Mouse (Mus musculus): ENCODE results near the gene Fam53b.

Fam53b gene

DNA sequence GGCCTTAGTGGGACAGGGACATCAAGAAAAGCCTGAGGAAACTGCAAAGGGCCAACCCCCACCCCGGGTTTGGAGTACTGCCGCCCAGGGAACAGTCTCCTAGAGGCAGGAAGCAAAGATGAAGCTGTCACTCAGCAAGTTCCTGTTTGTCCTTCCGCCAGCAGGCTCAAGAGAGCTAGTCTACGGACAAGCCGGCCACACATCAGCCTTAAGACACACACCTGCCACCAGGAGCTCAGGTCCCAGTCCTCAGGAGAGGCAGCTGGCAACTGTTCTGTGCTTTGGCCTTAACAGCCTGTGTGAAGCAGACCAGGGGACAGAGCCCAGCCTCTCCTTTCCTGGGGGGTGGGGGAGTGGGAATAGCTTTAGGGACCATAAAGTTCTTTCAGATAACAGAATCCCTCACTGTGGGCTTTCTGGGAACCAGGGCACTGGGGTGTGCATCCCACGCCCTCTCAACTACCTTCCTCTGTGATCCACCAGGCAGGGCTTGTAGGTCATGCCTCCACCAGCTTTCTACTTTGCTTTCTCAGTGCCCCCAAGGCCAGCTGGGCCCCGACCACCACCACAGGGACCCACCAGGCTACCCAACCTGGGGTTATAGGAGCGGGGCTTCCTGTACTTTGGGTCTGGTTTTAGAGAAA is 100.1 kb downstream of the Fam53b start:
- no peak for DNase-seq (ENCODE audit: low read depth, low spot score)

DNA sequence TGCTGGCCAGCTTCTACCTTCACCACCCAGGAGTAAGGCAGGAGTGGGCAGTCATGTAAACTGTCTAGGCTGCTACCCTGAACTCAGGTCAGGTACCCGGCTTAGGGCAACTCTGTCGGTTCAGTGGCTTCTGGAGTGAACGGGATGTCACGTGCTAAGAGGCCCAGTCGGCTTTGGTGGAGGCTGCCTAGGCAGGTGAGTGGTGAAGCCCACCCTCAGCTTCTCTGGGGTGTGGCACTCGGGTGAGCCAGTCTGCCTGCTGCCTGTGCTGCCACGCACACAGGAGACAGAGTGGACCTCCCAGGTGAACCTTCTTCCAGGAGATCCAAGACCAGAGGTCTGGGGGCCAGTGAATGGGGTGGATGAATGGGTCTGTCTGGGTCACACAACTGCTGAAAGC is 100.7 kb downstream of the Fam53b start:
- no peak for DNase-seq (ENCODE audit: low read depth, low spot score)

DNA sequence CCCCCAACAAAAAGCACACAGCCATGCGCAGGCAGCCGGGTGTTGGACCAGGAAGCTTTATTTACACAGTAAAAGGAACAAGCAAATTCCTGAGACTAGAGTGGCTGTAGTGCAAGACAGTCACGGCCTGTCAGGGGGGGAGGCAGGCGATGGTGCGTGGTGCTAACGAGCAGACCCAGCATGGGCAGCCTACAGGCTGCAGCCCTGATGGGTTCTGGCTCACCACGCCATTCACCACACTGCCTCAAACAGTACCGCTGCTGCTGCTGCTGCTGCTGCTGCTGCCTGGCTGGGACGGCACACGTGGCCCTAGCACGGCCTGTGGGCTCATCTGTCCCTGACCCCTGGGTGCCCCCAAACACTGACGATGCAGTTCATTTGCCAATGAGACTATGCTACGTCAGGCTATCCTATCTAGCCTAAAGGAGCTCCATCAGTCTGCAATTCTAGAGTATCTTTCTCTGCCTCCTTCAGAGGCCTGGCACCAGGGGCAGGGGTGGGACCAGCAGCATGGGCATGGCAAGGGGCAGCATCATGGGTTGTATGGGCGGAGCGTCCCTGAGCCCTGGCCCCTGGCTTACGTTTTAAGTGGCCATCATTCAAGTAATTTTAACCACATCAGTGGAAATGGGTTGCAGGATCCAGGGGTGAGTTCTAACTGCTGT is 101.5 kb downstream of the Fam53b start:
- no peak for DNase-seq (ENCODE audit: low read depth, low spot score)

DNA sequence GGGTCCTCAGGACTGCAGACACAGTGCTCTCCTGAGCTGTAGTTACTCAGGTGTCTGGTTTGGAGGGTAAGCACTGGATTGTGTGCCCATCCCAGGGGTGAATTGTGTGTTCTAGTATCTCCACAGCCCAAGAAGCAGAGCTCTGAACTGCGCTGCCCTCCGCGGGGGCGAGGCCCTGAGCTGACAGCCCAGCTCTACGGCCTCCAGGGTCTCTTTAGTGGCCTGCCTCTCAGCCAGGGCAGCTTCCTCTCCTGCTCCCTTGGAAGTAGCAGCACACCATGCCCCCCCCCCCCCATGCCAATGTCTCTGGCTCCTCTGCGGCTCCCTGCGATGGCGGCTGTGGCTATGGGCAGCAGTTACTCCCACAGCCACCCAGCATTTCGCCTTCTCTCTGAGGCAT is 102.1 kb downstream of the Fam53b start:
- DNase-seq (ENCODE audit: low read depth, low spot score) = no peak

DNA sequence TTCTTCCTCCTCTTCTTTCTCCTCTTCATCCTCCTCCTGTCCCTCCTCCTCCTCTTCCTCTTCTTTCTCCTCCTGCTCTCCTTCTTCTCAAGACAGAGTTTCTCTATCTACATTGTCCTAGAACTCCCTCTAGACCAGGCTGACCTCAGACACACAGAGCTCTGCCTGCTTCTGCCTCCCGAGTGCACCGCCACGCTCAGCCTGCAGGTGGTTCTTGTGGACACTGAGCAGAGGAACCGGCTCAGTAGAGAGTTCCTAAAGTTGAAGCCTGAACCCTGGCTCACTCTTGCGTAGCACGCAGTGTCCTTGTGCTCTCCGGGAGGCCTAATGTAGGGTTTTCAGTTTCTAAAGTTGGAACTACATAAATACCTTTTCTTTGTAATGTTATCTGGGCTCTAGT is 108.6 kb downstream of the Fam53b start:
- DNase-seq (ENCODE audit: low read depth, low spot score) = peak; percentile 49

DNA sequence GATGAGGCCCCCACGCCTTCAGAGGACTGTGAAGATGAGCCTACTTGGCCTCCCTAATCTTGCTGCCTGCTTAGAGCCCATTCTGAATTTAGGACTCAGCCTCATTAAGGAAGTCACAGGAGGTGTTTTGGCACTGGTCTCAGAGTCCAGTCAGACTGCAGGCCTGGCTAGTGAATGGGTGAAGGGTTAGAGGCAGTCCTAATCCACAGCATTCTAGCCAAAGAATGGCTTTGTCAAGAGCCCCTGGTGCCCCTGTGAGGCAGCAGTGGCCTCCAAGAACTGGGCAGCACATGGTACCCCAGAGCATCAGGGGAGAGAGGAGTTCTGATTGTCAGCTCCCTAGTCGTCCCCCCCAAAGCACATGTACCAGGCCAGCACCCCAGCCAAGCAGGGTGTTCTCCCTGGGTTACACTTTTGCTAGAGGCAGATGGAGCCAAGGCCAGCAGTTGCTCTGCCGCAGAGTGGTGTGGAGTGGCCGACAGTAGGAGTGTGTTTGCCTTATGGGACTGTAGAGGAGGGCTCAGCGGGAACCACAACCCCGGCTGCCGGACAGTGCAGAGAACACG is 109.3 kb downstream of the Fam53b start:
- no peak for DNase-seq (ENCODE audit: low read depth, low spot score)

DNA sequence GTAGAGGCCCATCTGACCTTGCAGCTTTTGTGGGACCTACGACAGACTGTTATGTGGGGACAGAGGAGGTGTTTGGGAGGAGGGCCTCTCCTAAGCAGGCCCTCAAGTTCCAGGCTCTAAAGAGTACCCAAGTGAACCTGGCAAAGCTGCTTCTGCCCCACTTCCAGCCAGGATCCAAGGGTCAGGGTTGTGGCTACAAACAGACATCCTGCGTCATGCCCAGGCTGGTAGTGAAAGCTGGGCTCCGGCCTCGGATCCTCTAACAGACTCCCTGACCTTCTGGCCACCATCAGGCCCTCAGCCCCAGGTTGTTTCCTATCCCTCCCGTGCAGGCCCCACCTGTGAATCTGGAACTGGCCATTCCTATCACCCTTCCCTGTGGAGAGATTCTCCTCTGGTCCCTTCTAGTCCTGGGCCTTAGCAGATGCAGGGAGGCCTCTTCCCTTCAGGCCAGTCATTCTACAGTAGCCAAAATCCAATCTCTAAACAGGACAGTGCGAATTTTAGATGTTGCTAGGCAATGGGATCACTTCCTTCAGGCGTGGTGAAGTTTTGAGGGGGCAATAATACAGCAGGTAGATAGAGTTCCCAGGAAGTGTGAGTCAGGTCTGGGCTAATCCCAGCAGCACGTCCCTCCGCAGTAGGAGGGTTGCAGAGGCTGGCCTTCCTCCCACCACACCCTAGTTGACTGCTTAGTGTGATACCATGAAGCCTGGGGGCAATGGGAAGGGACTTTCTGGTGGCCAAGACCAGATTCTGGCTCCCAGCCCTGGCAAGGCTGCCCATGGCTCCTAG is 110.0 kb downstream of the Fam53b start:
- no peak for DNase-seq (ENCODE audit: low read depth, low spot score)

DNA sequence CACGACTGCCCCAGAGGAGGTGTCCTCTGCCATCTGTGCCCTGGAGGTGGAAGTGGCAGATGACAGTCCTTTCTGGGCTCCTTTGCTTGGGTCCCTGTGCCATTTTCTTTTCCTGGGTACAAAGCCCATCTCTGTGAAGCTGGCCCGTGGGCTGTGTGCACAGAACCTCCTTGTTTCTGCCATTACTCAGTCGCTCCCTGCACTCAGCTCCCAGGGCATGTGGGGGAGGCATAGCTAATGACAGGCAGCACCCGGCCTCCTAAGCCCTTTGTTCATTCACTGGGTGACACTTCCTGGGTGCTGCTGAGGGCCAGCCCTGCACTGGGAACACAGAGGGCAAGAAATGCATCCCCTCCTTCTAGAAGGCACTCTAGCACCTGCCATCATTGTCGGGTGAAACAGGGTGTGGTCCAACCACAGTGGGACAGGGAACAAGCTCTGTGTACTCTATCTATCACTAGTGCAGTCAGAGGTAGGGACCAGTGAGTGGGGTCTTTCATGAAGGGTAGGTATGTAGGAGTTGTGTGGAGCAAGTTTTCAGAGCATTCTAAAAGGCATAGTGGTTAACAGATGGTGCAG is 111.1 kb downstream of the Fam53b start:
- DNase-seq (ENCODE audit: low read depth, low spot score) = no peak

DNA sequence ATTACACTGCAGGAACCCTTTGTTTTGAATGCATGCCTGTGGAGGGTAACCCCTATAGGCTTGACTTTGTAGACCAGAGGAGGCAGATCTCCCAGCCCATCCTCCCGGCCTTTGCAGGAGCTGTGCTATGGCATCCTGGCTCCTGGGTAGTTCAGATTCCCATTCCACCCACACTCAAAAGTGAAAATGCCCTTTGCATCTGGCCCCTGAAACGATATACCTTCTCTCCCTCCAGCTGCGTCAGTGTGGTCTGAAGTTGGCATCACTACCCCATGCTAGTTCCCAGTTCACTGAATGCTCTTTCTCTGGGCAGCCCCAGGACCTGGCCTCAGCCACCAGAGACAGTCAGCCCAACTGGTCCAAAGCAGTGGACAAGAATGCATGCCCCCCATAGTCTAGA is 111.7 kb downstream of the Fam53b start:
- no peak for DNase-seq (ENCODE audit: low read depth, low spot score)

DNA sequence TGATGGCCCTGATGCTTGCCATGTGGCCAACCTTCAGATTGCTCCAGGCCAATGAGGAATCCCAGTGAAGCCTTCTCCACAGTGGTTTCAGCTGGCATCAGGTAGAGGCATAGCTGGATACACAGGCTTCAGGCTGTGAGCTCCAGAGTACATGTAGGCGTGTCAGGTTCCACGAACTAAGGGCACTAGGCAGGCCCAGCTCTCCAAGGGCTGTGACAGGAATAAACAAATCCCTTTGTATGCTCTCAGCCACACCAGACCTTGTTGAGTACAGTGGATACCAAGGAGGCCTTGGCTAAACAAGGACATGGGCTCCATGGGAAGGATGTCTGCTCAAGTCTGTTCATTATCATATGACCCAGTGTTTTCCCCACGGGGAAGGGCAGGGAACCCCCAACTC is 112.3 kb downstream of the Fam53b start:
- DNase-seq (ENCODE audit: low read depth, low spot score) = no peak

DNA sequence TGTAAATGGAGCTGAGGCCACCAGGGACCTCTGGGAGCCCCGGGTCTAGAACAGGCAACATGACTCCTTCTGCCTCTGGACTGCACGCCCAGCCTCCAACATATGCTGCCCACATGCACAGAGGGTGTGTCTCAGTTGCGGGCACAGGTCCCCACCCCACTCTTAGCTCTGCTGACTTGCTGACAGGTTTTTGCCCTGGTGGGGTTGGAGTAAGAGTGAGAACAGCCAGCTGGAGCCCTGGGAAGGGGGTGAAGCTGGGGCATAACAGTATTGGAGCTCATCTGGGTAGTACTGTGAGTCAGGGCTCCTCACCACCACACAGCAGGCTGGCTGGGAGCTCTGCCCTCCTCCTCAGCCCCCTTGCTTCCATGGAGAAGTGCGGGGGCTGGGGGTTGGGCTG is 113.6 kb downstream of the Fam53b start:
- DNase-seq (ENCODE audit: low read depth, low spot score) = no peak

DNA sequence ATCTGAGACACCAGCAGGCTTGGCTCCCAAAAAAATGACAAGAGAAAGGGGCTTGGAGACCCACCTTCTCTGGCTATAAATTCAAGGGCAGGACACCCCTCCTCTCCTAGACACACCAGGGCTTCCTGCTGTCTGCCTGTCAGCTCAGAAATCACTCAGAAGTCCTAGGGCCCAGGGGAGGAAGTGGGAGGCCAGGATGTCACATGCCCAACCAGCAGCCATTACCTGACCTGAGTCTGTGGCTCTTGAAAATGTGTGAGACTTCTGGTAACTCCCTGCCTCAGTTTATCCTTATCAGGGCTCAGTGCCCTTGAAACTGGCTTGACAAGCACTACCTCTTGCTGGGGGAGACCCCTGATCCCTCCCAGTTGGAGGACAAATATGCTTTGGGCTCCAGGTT is 114.0 kb downstream of the Fam53b start:
- DNase-seq (ENCODE audit: low read depth, low spot score) = no peak

DNA sequence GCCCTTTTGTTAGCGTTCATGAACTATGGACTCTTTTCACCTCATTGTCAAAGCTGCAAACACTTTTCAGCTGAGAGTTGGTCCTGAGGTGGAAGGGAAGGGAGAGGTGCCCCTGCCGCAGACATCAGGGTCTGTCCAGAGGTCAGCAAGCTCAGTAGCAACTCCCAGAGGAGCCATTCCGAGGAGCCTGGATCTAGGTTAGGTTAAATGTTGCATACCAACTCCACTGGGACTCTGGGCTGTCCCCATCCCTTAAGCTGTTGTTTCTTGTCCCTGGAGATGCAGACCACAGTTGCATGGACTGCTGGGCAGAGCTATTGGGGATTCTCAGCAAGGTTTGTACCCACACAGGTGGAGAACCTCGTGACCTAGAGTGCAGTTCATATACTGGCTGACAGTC is 114.5 kb downstream of the Fam53b start:
- no peak for DNase-seq (ENCODE audit: low read depth, low spot score)

DNA sequence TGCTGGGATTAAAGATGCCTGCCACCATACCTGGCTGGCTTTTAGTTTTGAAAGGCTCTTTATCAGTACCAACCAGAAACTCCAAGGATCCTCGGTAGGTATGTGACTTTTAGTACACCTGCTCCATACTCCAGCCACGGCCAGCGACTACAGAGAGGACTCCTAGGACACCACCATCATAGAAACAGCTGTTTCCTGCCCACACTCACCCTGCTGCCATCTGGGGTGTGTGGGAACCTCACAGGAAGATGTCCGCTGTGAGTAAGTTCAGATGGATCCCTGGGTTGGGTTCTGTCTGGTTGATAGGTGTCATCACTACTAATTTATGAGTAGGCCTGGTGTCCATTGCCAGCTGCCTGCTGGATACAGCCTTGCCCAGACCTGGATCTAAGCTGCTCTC is 114.9 kb downstream of the Fam53b start:
- DNase-seq (ENCODE audit: low read depth, low spot score) = no peak

DNA sequence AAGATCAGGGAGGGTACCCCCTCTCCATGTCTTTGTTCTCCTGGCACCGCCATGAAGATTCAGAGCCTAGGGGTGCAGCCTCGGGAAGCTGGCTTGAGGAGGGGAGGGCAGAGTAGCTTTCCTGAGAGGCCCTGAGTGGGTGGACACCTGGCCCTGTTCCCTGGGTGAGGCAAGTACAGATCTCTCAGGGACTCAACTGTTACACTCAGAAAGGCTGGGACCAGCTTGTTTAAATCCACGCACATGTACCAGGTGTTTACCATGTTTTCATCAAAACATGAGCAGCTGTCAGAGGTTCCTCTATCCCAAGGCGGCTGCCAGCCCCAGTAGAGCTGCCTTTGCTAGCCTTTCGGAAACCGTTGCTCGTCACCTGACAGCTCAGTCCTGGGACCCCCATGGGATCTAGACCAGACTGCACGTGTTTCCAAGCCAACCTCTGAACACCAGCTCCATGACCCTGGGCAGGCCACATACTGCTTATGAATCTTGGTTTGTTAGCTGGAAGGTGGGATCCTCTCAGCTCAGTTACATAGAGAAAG is 116.4 kb downstream of the Fam53b start:
- no peak for DNase-seq (ENCODE audit: low read depth, low spot score)

DNA sequence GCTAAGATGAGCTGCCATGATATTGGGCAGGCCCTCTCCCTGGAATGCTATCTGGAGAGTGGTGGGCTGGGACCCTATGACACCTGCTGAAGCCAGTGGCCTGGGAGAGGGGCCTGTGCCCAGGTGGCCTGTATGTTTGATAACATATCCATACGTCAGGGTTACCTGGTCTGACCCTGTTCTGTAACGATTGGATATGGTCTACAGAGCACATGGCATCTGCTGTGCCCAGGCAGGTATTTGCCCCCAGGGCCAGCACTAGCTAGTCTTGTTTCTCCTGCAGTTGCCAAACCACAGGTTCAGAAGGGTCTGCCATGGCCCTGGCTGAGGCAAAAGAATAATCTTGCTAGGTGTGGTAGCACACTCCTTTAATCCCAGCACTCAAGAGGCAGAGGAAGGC is 120.1 kb downstream of the Fam53b start:
- no peak for DNase-seq (ENCODE audit: low read depth, low spot score)

DNA sequence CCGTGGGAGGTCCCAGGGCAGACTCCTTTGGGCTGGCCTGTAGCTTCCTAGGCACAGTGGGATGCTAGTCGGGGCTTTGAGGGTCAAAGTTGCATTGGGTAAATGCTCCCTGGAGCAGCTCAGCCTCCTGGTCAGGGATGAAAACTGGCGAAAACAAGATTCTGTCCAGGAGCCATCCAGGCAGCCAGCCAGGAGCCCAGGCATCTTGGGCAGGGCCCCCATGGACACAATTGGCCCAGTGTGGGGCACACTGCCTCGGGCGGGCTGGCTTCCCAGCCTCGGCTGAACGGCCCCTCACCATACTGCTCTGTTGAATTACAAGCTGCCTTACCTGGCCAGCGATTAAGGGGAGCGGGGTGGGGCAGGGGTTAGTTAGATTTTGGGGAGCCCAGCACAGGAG is 121.0 kb downstream of the Fam53b start:
- DNase-seq (ENCODE audit: low read depth, low spot score) = no peak

DNA sequence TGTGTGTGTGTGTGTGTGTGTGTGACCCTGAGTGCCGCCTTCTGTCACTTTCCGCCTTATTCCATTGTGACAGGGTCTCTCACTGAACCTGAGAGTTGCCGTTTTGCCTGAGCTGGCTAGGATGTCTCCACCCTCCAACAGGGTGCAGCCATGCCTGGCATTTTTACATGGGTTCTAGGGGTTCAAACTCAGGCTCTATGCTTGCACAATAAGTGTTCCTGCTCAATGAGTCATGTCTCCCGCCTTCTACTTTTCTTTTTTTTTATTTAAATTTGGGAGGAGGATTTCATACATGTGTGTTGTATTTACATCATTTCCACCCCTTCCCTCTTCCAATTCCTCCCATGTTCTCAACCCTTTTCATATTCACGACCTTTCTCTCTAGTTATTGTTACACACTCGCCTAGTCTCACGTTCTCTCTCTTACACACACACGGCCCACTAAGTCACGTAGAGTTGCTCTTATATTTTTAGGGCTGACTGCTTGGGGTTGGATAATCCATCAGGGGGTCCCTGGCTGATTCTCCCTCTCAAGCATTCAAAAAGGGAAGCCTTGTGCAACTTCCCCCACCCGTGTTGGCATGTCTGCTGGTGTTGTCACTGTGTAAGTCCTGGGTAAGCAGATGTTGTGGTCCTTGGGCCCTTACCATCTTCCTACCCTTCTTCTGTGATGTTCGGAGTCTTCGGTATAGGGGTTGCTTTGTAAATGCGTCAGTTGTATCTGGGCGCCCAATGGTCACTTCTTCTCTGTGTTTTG is 122.8 kb downstream of the Fam53b start:
- no peak for DNase-seq (ENCODE audit: low read depth, low spot score)

DNA sequence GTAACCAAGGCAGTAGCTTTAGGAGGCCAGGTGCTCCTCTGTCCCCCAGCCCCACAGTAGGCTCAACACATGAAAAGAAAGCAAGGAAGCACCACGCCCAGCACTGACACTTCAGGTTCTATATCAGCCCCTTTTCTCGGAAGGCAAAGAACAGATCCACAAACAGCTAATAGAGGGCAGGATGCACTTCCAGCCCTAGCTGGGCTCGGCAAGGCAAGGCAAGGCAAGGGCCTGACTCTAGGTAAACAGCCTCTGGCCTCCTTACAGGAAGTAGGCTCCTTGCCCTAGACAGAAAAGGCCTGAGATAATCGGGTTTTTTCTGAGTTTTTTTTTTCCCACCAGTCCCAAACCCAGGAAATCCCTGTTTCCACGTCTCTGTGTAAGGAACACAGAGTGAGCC is 124.0 kb downstream of the Fam53b start:
- DNase-seq (ENCODE audit: low read depth, low spot score) = no peak

DNA sequence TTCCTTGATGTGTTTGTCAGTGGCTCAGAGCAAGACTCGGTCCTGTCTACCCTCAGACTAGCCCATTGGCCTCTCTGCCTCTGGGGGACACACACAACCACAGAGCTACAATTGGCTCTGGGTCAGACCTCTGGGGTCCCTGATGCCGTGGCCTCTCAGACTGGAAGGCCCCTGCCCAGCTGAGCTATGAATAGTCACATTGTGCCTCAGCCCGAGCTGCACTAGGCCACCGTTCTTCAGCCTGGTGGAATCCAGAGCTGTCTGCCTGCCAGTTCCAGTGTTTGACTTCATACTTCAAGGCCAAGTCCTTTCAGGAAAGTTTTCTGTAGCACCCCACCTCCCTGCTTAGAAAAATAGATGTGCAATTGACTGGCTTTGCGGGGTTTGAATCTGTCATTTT is 125.0 kb downstream of the Fam53b start:
- DNase-seq (ENCODE audit: low read depth, low spot score) = no peak

DNA sequence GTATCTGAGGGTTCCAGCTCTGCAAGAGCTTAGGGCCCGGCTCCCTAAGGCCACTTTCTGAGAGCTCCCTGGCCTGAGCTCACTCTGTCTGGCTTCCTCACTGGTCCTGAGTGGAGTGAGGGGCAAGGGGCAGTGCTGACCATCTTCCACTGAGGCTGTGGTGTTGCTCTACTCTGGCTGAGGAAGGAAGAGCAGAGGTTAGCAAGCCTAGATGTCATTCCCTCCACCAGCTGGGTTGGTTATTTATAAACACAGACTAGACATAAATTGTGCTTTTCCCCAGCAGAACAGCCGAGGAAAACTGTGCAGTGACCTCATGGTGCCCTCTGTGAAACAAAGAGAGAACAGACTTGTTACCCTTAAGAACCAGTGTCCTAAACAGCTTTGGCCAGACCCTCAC is 125.8 kb downstream of the Fam53b start:
- no peak for DNase-seq (ENCODE audit: low read depth, low spot score)

Measured in ES-CJ7 (cell line).